Mouse (Mus musculus): ENCODE data around the gene H2-K1. TPM values are rescaled to one million over a fixed set of nuclear protein-coding genes. Genes with fewer than 3 reads are reported as not detected.

Gene H2-K1
- polyA plus RNA-seq, 1 experiment from 2014 or later = 26.8 TPM

GRCm38 (mm10) chr17:33979512-33980050 is 20.6 kb downstream of the H2-K1 start:
- no peak overlapping the region for H3K4me3 ChIP-seq
- H3K27me3 ChIP-seq = peaks cover 56% of the 10 kb centered on the region
- 77% methylated on average over 6 of the region's 6 CpGs for WGBS
- H3K9me3 ChIP-seq = no peaks in the 10 kb centered on the region
- H3K4me1 ChIP-seq = peaks cover 15% of the 10 kb centered on the region
- no peak overlapping the region for H3K27ac ChIP-seq (replicated peaks)
- H3K36me3 ChIP-seq = no peaks in the 10 kb centered on the region
- no peak for ATAC-seq (ENCODE audit: low FRiP score, low read depth)
- H3K4me2 ChIP-seq (replicated peaks) = no peak overlapping the region
- H3K9ac ChIP-seq (replicated peaks) = no peak overlapping the region

- peak overlapping the region; percentile 33 for H3K4me3 ChIP-seq
- H3K4me2 ChIP-seq (replicated peaks) = peak overlapping the region; percentile 52
- 0% methylated on average over 17 of the region's 17 CpGs for WGBS
- H3K9ac ChIP-seq (replicated peaks) = peak overlapping the region; percentile 8
- H3K36me3 ChIP-seq = no peaks in the 10 kb centered on the region
- H3K4me1 ChIP-seq = peaks cover 15% of the 10 kb centered on the region
- H3K27ac ChIP-seq (replicated peaks) = no peak overlapping the region
- peaks cover 56% of the 10 kb centered on the region for H3K27me3 ChIP-seq
- ATAC-seq (ENCODE audit: low FRiP score, low read depth) = no peak
- H3K9me3 ChIP-seq = no peaks in the 10 kb centered on the region
Observed at GRCm38 (mm10) chr17:33978631-33979031, 21.5 kb downstream of the H2-K1 start.

GRCm38 (mm10) chr17:33977861-33978557 is 22.1 kb downstream of the H2-K1 start:
- H3K27ac ChIP-seq (replicated peaks) = no peak overlapping the region
- H3K9me3 ChIP-seq = no peaks in the 10 kb centered on the region
- H3K4me1 ChIP-seq = peaks cover 15% of the 10 kb centered on the region
- H3K27me3 ChIP-seq = peaks cover 56% of the 10 kb centered on the region
- peak overlapping the region; percentile 33 for H3K4me3 ChIP-seq
- peak overlapping the region; percentile 52 for H3K4me2 ChIP-seq (replicated peaks)
- peak overlapping the region; percentile 8 for H3K9ac ChIP-seq (replicated peaks)
- no peaks in the 10 kb centered on the region for H3K36me3 ChIP-seq
- 3% methylated on average over 57 of the region's 57 CpGs for WGBS
- no peak for ATAC-seq (ENCODE audit: low FRiP score, low read depth)

GRCm38 (mm10) chr17:33973572-33973971 is 26.6 kb downstream of the H2-K1 start:
- no peak overlapping the region for H3K27ac ChIP-seq (replicated peaks)
- H3K27me3 ChIP-seq = peaks cover 43% of the 10 kb centered on the region
- no peaks in the 10 kb centered on the region for H3K36me3 ChIP-seq
- WGBS = 71% methylated on average over 3 of the region's 3 CpGs
- peaks cover 4% of the 10 kb centered on the region for H3K4me1 ChIP-seq
- H3K4me2 ChIP-seq (replicated peaks) = no peak overlapping the region
- ATAC-seq (ENCODE audit: low FRiP score, low read depth) = no peak
- no peaks in the 10 kb centered on the region for H3K9me3 ChIP-seq
- no peak overlapping the region for H3K9ac ChIP-seq (replicated peaks)
- H3K4me3 ChIP-seq = no peak overlapping the region

- Histone ChIP-seq H3K4me1 (no peaks in the 10 kb centered on the region), H3K36me3 (no peaks in the 10 kb centered on the region), H3K9ac (replicated peaks) (no peak overlapping the region), H3K9me3 (no peaks in the 10 kb centered on the region), H3K4me2 (replicated peaks) (no peak overlapping the region), H3K27me3 (peaks cover 34% of the 10 kb centered on the region), H3K27ac (replicated peaks) (no peak overlapping the region), H3K4me3 (no peak overlapping the region)
- ATAC-seq (ENCODE audit: low FRiP score, low read depth) = no peak
- 19% methylated on average over 1 of the region's 1 CpGs for WGBS
Observed at GRCm38 (mm10) chr17:33972691-33973090, 27.5 kb downstream of the H2-K1 start.

- Histone ChIP-seq H3K9me3 (no peaks in the 10 kb centered on the region), H3K9ac (replicated peaks) (no peak overlapping the region), H3K36me3 (peaks cover 23% of the 10 kb centered on the region), H3K4me3 (no peak overlapping the region), H3K4me2 (replicated peaks) (no peak overlapping the region), H3K4me1 (no peaks in the 10 kb centered on the region), H3K27ac (replicated peaks) (no peak overlapping the region), H3K27me3 (peaks cover 7% of the 10 kb centered on the region; the same call in 1 of the 2 replicates)
- no peak for ATAC-seq (ENCODE audit: low FRiP score, low read depth)
- 78% methylated on average over 4 of the region's 4 CpGs for WGBS
Observed at GRCm38 (mm10) chr17:33969394-33969793, 30.8 kb downstream of the H2-K1 start.

- Histone ChIP-seq H3K27ac (replicated peaks) (no peak overlapping the region), H3K9ac (replicated peaks) (no peak overlapping the region), H3K9me3 (no peaks in the 10 kb centered on the region), H3K4me3 (no peak overlapping the region), H3K27me3 (peaks cover 7% of the 10 kb centered on the region; the same call in 1 of the 2 replicates), H3K36me3 (peaks cover 26% of the 10 kb centered on the region), H3K4me2 (replicated peaks) (no peak overlapping the region), H3K4me1 (no peaks in the 10 kb centered on the region)
- ATAC-seq (ENCODE audit: low FRiP score, low read depth) = 0 out of 2 replicates have a peak, but pooled peaks have one; percentile 27
- 31% methylated on average over 5 of the region's 5 CpGs for WGBS
Observed at GRCm38 (mm10) chr17:33968927-33969326, 31.2 kb downstream of the H2-K1 start.

GRCm38 (mm10) chr17:33968489-33968888 is 31.7 kb downstream of the H2-K1 start:
- Histone ChIP-seq H3K27me3 (peaks cover 7% of the 10 kb centered on the region; the same call in 1 of the 2 replicates), H3K4me1 (no peaks in the 10 kb centered on the region), H3K4me3 (no peak overlapping the region), H3K9me3 (no peaks in the 10 kb centered on the region), H3K4me2 (replicated peaks) (no peak overlapping the region), H3K9ac (replicated peaks) (no peak overlapping the region), H3K36me3 (peaks cover 30% of the 10 kb centered on the region), H3K27ac (replicated peaks) (no peak overlapping the region)
- WGBS = 3% methylated on average over 9 of the region's 9 CpGs
- ATAC-seq (ENCODE audit: low FRiP score, low read depth) = peak; percentile 38; the same call in 1 of the 2 replicates

- peaks cover 55% of the 10 kb centered on the region for H3K36me3 ChIP-seq
- no peak for ATAC-seq (ENCODE audit: low FRiP score, low read depth)
Observed at GRCm38 (mm10) chr17:33965846-33966550, 34.1 kb downstream of the H2-K1 start.

GRCm38 (mm10) chr17:33965082-33965845 is 34.9 kb downstream of the H2-K1 start:
- Histone ChIP-seq H3K27ac (replicated peaks) (no peak overlapping the region), H3K9me3 (no peaks in the 10 kb centered on the region)

More at GRCm38 (mm10) chr17:33965846-33966550, 34.1 kb downstream of the H2-K1 start:
- Histone ChIP-seq H3K9me3 (no peaks in the 10 kb centered on the region), H3K4me2 (replicated peaks) (no peak overlapping the region), H3K27me3 (no peaks in the 10 kb centered on the region), H3K4me3 (no peak overlapping the region), H3K27ac (replicated peaks) (no peak overlapping the region), H3K9ac (replicated peaks) (no peak overlapping the region), H3K4me1 (no peaks in the 10 kb centered on the region)
- WGBS = 88% methylated on average over 16 of the region's 16 CpGs

GRCm38 (mm10) chr17:33962876-33963275 is 37.3 kb downstream of the H2-K1 start:
- H3K4me2 ChIP-seq (replicated peaks) = no peak overlapping the region
- no peak overlapping the region for H3K4me3 ChIP-seq
- H3K27ac ChIP-seq (replicated peaks) = no peak overlapping the region
- no peaks in the 10 kb centered on the region for H3K9me3 ChIP-seq
- ATAC-seq (ENCODE audit: low FRiP score, low read depth) = no peak
- no peaks in the 10 kb centered on the region for H3K4me1 ChIP-seq
- H3K36me3 ChIP-seq = peaks cover 85% of the 10 kb centered on the region
- WGBS = 95% methylated on average over 7 of the region's 7 CpGs
- no peak overlapping the region for H3K9ac ChIP-seq (replicated peaks)
- no peaks in the 10 kb centered on the region for H3K27me3 ChIP-seq

More at GRCm38 (mm10) chr17:33965082-33965845, 34.9 kb downstream of the H2-K1 start:
- Histone ChIP-seq H3K4me2 (replicated peaks) (no peak overlapping the region), H3K9ac (replicated peaks) (no peak overlapping the region), H3K36me3 (peaks cover 62% of the 10 kb centered on the region), H3K27me3 (no peaks in the 10 kb centered on the region), H3K4me3 (no peak overlapping the region), H3K4me1 (no peaks in the 10 kb centered on the region)
- ATAC-seq (ENCODE audit: low FRiP score, low read depth) = no peak
- WGBS = 92% methylated on average over 15 of the region's 17 CpGs

Data from midbrain, embryonic 12.5 days (tissue).